Mouse (Mus musculus): Measurements from ENCODE around the gene Ugt2a3.
"Not testable (repeated sequence)": the region's sequence is repeated elsewhere in the genome, so short reads cannot be mapped to it uniquely, and the experiment has no call there.

Gene Ugt2a3

GRCm38 (mm10) chr5:87336961-87337697 lies at the start of gene Ugt2a3:
Gene Ugt2a3 (minus strand): TSS chr5:87337195.
- DNase-seq = no peak

GRCm38 (mm10) chr5:87380234-87380633 lies 43.2 kb upstream of the Ugt2a3 start:
- no peak for DNase-seq

- DNase-seq = no peak
These were observed 42.8 kb upstream of the Ugt2a3 start for GRCm38 (mm10) chr5:87379825-87380224.

- no peak for DNase-seq
These were observed 38.9 kb upstream of the Ugt2a3 start for GRCm38 (mm10) chr5:87375874-87376383.

GRCm38 (mm10) chr5:87373502-87373863 lies 36.5 kb upstream of the Ugt2a3 start:
- no peak for DNase-seq

- DNase-seq = not testable (repeated sequence)
These were observed 36.0 kb upstream of the Ugt2a3 start for GRCm38 (mm10) chr5:87372788-87373501.

- no peak for DNase-seq
These were observed 13.4 kb upstream of the Ugt2a3 start for GRCm38 (mm10) chr5:87350350-87350749.

GRCm38 (mm10) chr5:87349150-87349549 lies 12.2 kb upstream of the Ugt2a3 start:
- not testable (repeated sequence) for DNase-seq

GRCm38 (mm10) chr5:87347479-87348078 lies 10.6 kb upstream of the Ugt2a3 start:
- not testable (repeated sequence) for DNase-seq

GRCm38 (mm10) chr5:87340461-87340860 lies 3.5 kb upstream of the Ugt2a3 start:
- DNase-seq = peak; percentile 24

- no peak for DNase-seq
These were observed 1.8 kb downstream of the Ugt2a3 start for GRCm38 (mm10) chr5:87335199-87335598.

GRCm38 (mm10) chr5:87333584-87333983 lies 3.4 kb downstream of the Ugt2a3 start:
- peak; percentile 38 for DNase-seq

GRCm38 (mm10) chr5:87311392-87311791 lies 25.6 kb downstream of the Ugt2a3 start:
- no peak for DNase-seq

- DNase-seq = not testable (repeated sequence)
These were observed 50.8 kb downstream of the Ugt2a3 start for GRCm38 (mm10) chr5:87286180-87286579.

GRCm38 (mm10) chr5:87275986-87276385 lies 61.0 kb downstream of the Ugt2a3 start:
- DNase-seq = not testable (repeated sequence)

- no peak for DNase-seq
These were observed 61.4 kb downstream of the Ugt2a3 start for GRCm38 (mm10) chr5:87275581-87275980.
